Mouse (Mus musculus): Measurements from ENCODE around the gene Bcl2l12.

The Bcl2l12 gene

GRCm38 (mm10) chr7:44986879-44987718 is 11.4 kb downstream of the Bcl2l12 start:
- no peak for DNase-seq (ENCODE audit: low read depth, low spot score)

GRCm38 (mm10) chr7:44986192-44986878 is 12.2 kb downstream of the Bcl2l12 start, which contains the start of gene Prmt1:
TSS of gene Prmt1 (minus strand) at chr7:44986568.
- peak; percentile 99 for DNase-seq (ENCODE audit: low read depth, low spot score)

- DNase-seq (ENCODE audit: low read depth, low spot score), result peak; percentile 84
Measured at GRCm38 (mm10) chr7:44985595-44986191, 12.8 kb downstream of the Bcl2l12 start.

- DNase-seq (ENCODE audit: low read depth, low spot score), result no peak
Measured at GRCm38 (mm10) chr7:44984833-44985164, 13.7 kb downstream of the Bcl2l12 start.

GRCm38 (mm10) chr7:44983944-44984832 is 14.3 kb downstream of the Bcl2l12 start:
- no peak for DNase-seq (ENCODE audit: low read depth, low spot score)

- DNase-seq (ENCODE audit: low read depth, low spot score), result peak; percentile 78
Measured at GRCm38 (mm10) chr7:44983085-44983484, 15.4 kb downstream of the Bcl2l12 start.

GRCm38 (mm10) chr7:44981539-44981938 is 17.0 kb downstream of the Bcl2l12 start:
- no peak for DNase-seq (ENCODE audit: low read depth, low spot score)

- DNase-seq (ENCODE audit: low read depth, low spot score), result no peak
Measured at GRCm38 (mm10) chr7:44978300-44978699, 20.2 kb downstream of the Bcl2l12 start.

GRCm38 (mm10) chr7:44975117-44975419 is 23.4 kb downstream of the Bcl2l12 start:
- DNase-seq (ENCODE audit: low read depth, low spot score), result no peak

GRCm38 (mm10) chr7:44974383-44975116 is 24.0 kb downstream of the Bcl2l12 start, which contains the start of gene Cpt1c:
TSS of gene Cpt1c (minus strand) at chr7:44974851.
- DNase-seq (ENCODE audit: low read depth, low spot score), result no peak

- no peak for DNase-seq (ENCODE audit: low read depth, low spot score)
Measured at GRCm38 (mm10) chr7:44973415-44974130, 24.9 kb downstream of the Bcl2l12 start.

GRCm38 (mm10) chr7:44971142-44971541 is 27.4 kb downstream of the Bcl2l12 start:
- DNase-seq (ENCODE audit: low read depth, low spot score), result no peak

- peak; percentile 97 for DNase-seq (ENCODE audit: low read depth, low spot score)
Measured at GRCm38 (mm10) chr7:44970231-44970691, 28.3 kb downstream of the Bcl2l12 start.

- DNase-seq (ENCODE audit: low read depth, low spot score), result no peak
Measured at GRCm38 (mm10) chr7:44966638-44967037, 31.9 kb downstream of the Bcl2l12 start.

- peak; percentile 45 for DNase-seq (ENCODE audit: low read depth, low spot score)
Measured at GRCm38 (mm10) chr7:44965975-44966374, 32.5 kb downstream of the Bcl2l12 start.

GRCm38 (mm10) chr7:44964990-44965389 is 33.5 kb downstream of the Bcl2l12 start:
- no peak for DNase-seq (ENCODE audit: low read depth, low spot score)

GRCm38 (mm10) chr7:44962831-44963230 is 35.7 kb downstream of the Bcl2l12 start:
- peak; percentile 47 for DNase-seq (ENCODE audit: low read depth, low spot score)

GRCm38 (mm10) chr7:44962337-44962736 is 36.2 kb downstream of the Bcl2l12 start:
- DNase-seq (ENCODE audit: low read depth, low spot score), result no peak

GRCm38 (mm10) chr7:44960512-44960910 is 38.0 kb downstream of the Bcl2l12 start:
- DNase-seq (ENCODE audit: low read depth, low spot score), result no peak

GRCm38 (mm10) chr7:44959874-44960511 is 38.5 kb downstream of the Bcl2l12 start:
- peak; percentile 63 for DNase-seq (ENCODE audit: low read depth, low spot score)
